Mouse (Mus musculus): Measurements from ENCODE around the gene Prpf8. TPM values are rescaled to one million over a fixed set of nuclear protein-coding genes. Genes with fewer than 3 reads are reported as not detected.

Prpf8 gene
- polyA plus RNA-seq, 1 experiment from 2014 or later = 39.2 TPM

- no peak for DNase-seq (ENCODE audit: low spot score)
Measured at GRCm38 (mm10) chr11:75552906-75553482, 66.4 kb downstream of the Prpf8 start.

GRCm38 (mm10) chr11:75556006-75556405 lies 69.4 kb downstream of the Prpf8 start:
- peak; percentile 38 for DNase-seq (ENCODE audit: low spot score)

- no peak for DNase-seq (ENCODE audit: low spot score)
Measured at GRCm38 (mm10) chr11:75557142-75557541, 70.5 kb downstream of the Prpf8 start.

GRCm38 (mm10) chr11:75558101-75558500 lies 71.5 kb downstream of the Prpf8 start:
- DNase-seq (ENCODE audit: low spot score) = peak; percentile 70

MicroRNAs encoded within 50 kb of the gene (microRNA counts, 519-probe panel; counts per million panel counts)
- 6,218 counts per million, percentile 90 among the panel's probes with 10 or more counts for microRNA mmu-miR-22

Small RNA genes lying within 50 kb of the gene (microRNA-seq; reads per million reads assigned to microRNA genes)
- gene Mir22 (ENCODE audit: borderline number of aligned reads) = 8,385 reads per million, percentile 90 among the genes with 10 or more reads in this experiment
- gene Mir3971 (ENCODE audit: borderline number of aligned reads) = not detected

Other genes with a start within 250 kb of the Prpf8 start
- 145 and 158 TPM in 2 replicates for gene Rpa1, start 138.5 kb upstream of the Prpf8 start, polyA plus RNA-seq (2015; fragmentation: Nextera tagmentation; extraction: Ambion mirVana)
- gene Smyd4, start 138.4 kb upstream of the Prpf8 start, polyA plus RNA-seq (2015; fragmentation: Nextera tagmentation; extraction: Ambion mirVana) = 6.2 and 9.5 TPM in 2 replicates
- gene Serpinf1, start 64.1 kb upstream of the Prpf8 start, polyA plus RNA-seq (2015; fragmentation: Nextera tagmentation; extraction: Ambion mirVana) = 44.9 and 47.7 TPM in 2 replicates
- gene Serpinf2, start 47.2 kb upstream of the Prpf8 start, polyA plus RNA-seq (2015; fragmentation: Nextera tagmentation; extraction: Ambion mirVana) = 0.10 TPM in 1 of 2 replicates, not detected in the other
- gene Wdr81, start 32.1 kb upstream of the Prpf8 start, polyA plus RNA-seq (2015; fragmentation: Nextera tagmentation; extraction: Ambion mirVana) = 5.7 and 5.9 TPM in 2 replicates
- gene Tlcd2, start 25.1 kb upstream of the Prpf8 start, polyA plus RNA-seq (2015; fragmentation: Nextera tagmentation; extraction: Ambion mirVana) = 9.7 and 13.8 TPM in 2 replicates
- 0.90 and 1.1 TPM in 2 replicates for gene Rilp, start 23.3 kb downstream of the Prpf8 start, polyA plus RNA-seq (2015; fragmentation: Nextera tagmentation; extraction: Ambion mirVana)
- 2.4 and 2.7 TPM in 2 replicates for gene Scarf1, start 26.7 kb downstream of the Prpf8 start, polyA plus RNA-seq (2015; fragmentation: Nextera tagmentation; extraction: Ambion mirVana)
- gene Slc43a2, start 44.9 kb downstream of the Prpf8 start, polyA plus RNA-seq (2015; fragmentation: Nextera tagmentation; extraction: Ambion mirVana) = 33.2 and 33.6 TPM in 2 replicates
- gene Pitpna, start 101.3 kb downstream of the Prpf8 start, polyA plus RNA-seq (2015; fragmentation: Nextera tagmentation; extraction: Ambion mirVana) = 103 and 112 TPM in 2 replicates
- gene Inpp5k, start 144.2 kb downstream of the Prpf8 start, polyA plus RNA-seq (2015; fragmentation: Nextera tagmentation; extraction: Ambion mirVana) = 56.9 and 63.9 TPM in 2 replicates
- gene Myo1c, start 163.7 kb downstream of the Prpf8 start, polyA plus RNA-seq (2015; fragmentation: Nextera tagmentation; extraction: Ambion mirVana) = 16.1 and 19.0 TPM in 2 replicates
- gene Crk, start 192.4 kb downstream of the Prpf8 start, polyA plus RNA-seq (2015; fragmentation: Nextera tagmentation; extraction: Ambion mirVana) = 58.0 and 64.6 TPM in 2 replicates
- gene Ywhae, start 246.1 kb downstream of the Prpf8 start, polyA plus RNA-seq (2015; fragmentation: Nextera tagmentation; extraction: Ambion mirVana) = 669 and 689 TPM in 2 replicates